14 mouse cellular contexts compared by ENCODE assay signal in the genomic region with DNA sequence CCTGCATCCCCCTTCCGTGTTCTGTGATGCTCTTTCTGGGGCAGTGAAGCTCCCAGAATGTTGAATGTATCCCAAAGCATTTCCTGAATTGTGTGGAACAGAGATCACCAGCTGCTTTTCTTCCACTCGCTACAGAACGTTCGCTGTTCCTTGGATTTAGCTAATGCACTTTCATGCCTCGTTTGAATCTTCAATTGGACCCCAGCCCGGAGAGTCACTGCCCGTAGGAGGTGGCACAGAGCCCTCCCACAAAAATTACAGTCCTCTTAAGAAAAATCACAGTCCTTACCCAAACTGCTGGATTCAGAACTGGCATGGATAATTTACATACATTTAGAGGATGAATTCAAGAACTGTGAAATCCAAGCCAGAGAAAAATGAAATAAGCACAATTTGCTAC. TPM values are rescaled to one million over a fixed set of nuclear protein-coding genes. Genes with fewer than 3 reads are reported as not detected.
DNase-seq lines count a peak whose midpoint lies in the region; ATAC-seq lines count a peak whose summit lies in the region.
"Had no signal": no experiment of that assay in that cellular context is flagged by ENCODE, and none has a peak within 500 bp of the region (broad histone marks: within the 10 kb centered on the region; RNA-seq: fewer than 3 reads in every experiment).

No protein-coding gene starts in this region.

- ATAC-seq in frontal cortex, adult (ENCODE audit: low TSS enrichment), result peak; percentile 80
- ATAC-seq in activated CD4-positive, CD25-positive, alpha-beta regulatory T cell, adult 4 months, result no peak
- ATAC-seq: CD4-positive, CD25-positive, alpha-beta regulatory T cell, adult 4 months had no signal

- DNase-seq in layer of hippocampus, adult 11-12 months (ENCODE audit: low spot score), result peak; percentile 56
- DNase-seq in layer of hippocampus, postnatal 25 days (ENCODE audit: extremely low spot score in 1 of 2, low spot score in 1 of 2), result no peak
- DNase-seq in left cerebral cortex, adult 18-20 months (ENCODE audit: low spot score in 2 of 2), result peak; percentile 80 to 89
- DNase-seq in right cerebral cortex, postnatal 36 days (ENCODE audit: low spot score in 2 of 2), result peak; percentile 79 to 85
- no peak for DNase-seq in yolk sac, embryonic 10.5 days (ENCODE audit: low spot score)
- DNase-seq in natural killer cell, adult 2 months (ENCODE audit: low spot score in 2 of 2), result no peak
- DNase-seq: adrenal gland, postnatal 25 days; cerebellum, adult 2 months; gastrocnemius, postnatal 25 days; liver, embryonic 13.5 days; thymus, postnatal 36 days had no signal

RNA-seq across cellular contexts. Expression of a gene that starts 36.9 kb away (rescaled TPM):
- 100 to 1,000 TPM; 309 to 310 TPM for total RNA-seq in layer of hippocampus, postnatal 25 days (2021)
- 100 to 1,000 TPM; 171 to 180 TPM for total RNA-seq in left cerebral cortex, adult 18-20 months (2021)
- not detected for polyA plus RNA-seq in activated CD4-positive, CD25-positive, alpha-beta regulatory T cell, adult 4 months (2017; shearing (Covaris generic))
- polyA plus RNA-seq: CD4-positive, CD25-positive, alpha-beta regulatory T cell, adult 4 months had no signal

RNA-seq across cellular contexts. Expression of a gene that starts 48.5 kb away (rescaled TPM):
- total RNA-seq in layer of hippocampus, postnatal 25 days (2021), result 100 to 1,000 TPM; 148 to 156 TPM
- 10 to 100 TPM; 81.9 to 88.2 TPM for total RNA-seq in left cerebral cortex, adult 18-20 months (2021)
- polyA plus RNA-seq in activated CD4-positive, CD25-positive, alpha-beta regulatory T cell, adult 4 months (2017; shearing (Covaris generic)), result 10 to 100 TPM; 41.4 to 43.1 TPM

Comparison
In these comparisons a context has a peak if more than half of its experiments do, and no peak if none do; other contexts are left out.
1. DNase-seq: peak in layer of hippocampus, adult 11-12 months (single experiment), left cerebral cortex, adult 18-20 months (2 of 2) and right cerebral cortex, postnatal 36 days (2 of 2); none in layer of hippocampus, postnatal 25 days (0 of 2), yolk sac, embryonic 10.5 days (single experiment) and natural killer cell, adult 2 months (0 of 2).